Mouse (Mus musculus) limb, embryonic 11.5 days (tissue): Measurements from ENCODE around the gene Nubp1. TPM values are rescaled to one million over a fixed set of nuclear protein-coding genes. Genes with fewer than 3 reads are reported as not detected.

Source experiments
- ATAC-seq: fragments of 200-750 bp; cut with Nextera tagmentation; 2 replicates; pipeline ENCODE4 v1.8.0; 2017; ENCODE audit warnings: low read depth; ENCODE audit not compliant: insufficient number of reproducible peaks, low FRiP score, low TSS enrichment
- DNase-seq: peaks from one replicate; pipeline ENCODE4 v3.0.0-alpha.2; 2015; ENCODE audit warnings: low spot score
- H3K27ac ChIP-seq: fragments of 300-500 bp; sonication (generic); replicated peaks from 2 replicates; pipeline ENCODE4 v1.5.1; 2014; ENCODE audit warnings: low read depth, mild to moderate bottlenecking, low read length
- H3K27me3 ChIP-seq: fragments of 300-500 bp; sonication (generic); 2 replicates; pipeline ENCODE4 v1.6.1; 2014; ENCODE audit warnings: mild to moderate bottlenecking, low read length, mixed read lengths; ENCODE audit not compliant: control insufficient read depth, insufficient read depth
- H3K36me3 ChIP-seq: fragments of 300-500 bp; sonication (generic); 2 replicates; pipeline ENCODE4 v1.6.1; 2014; ENCODE audit warnings: mild to moderate bottlenecking, low read length, moderate library complexity, mixed read lengths; ENCODE audit not compliant: control insufficient read depth, insufficient read depth
- H3K4me1 ChIP-seq: fragments of 300-500 bp; sonication (generic); 2 replicates; pipeline ENCODE4 v1.6.1; 2014; ENCODE audit warnings: low read length, mixed read lengths; ENCODE audit not compliant: control insufficient read depth, insufficient read depth
- H3K4me2 ChIP-seq: fragments of 300-500 bp; sonication (generic); 2 replicates; pipeline ENCODE4 v1.6.1; 2014; ENCODE audit warnings: low read depth, mild to moderate bottlenecking, moderate library complexity; ENCODE audit not compliant: severe bottlenecking
- H3K4me3 ChIP-seq: fragments of 300-500 bp; sonication (generic); 2 replicates; pipeline ENCODE4 v1.5.1; 2014; ENCODE audit warnings: low read depth, low read length
- H3K9ac ChIP-seq: fragments of 300-500 bp; sonication (generic); 2 replicates; pipeline ENCODE4 v1.6.1; 2014; ENCODE audit warnings: mild to moderate bottlenecking, low read length
- H3K9me3 ChIP-seq: fragments of 300-500 bp; sonication (generic); 2 replicates; pipeline ENCODE4 v1.6.1; 2016; ENCODE audit warnings: low read length; ENCODE audit not compliant: control insufficient read depth
- WGBS: fragments of 180-500 bp; shearing (Covaris S2); extraction: QIAGEN DNeasy Blood & Tissue Kit; methylation state at CpG from one replicate; pipeline ENCODE4 v1.1.7; 2014; 5-methylcytosine and 5-hydroxymethylcytosine counted together
- polyA plus RNA-seq: library from polyadenylated mRNA; unstranded; fragments of >200 nt; fragmentation: Nextera tagmentation; extraction: Ambion mirVana; gene quantifications from 2 replicates; pipeline ENCODE4 v1.2.1, GENCODE M21; 2014

Nubp1 gene
- polyA plus RNA-seq, 1 experiment from 2014 or later, result 89.4 TPM

DNA sequence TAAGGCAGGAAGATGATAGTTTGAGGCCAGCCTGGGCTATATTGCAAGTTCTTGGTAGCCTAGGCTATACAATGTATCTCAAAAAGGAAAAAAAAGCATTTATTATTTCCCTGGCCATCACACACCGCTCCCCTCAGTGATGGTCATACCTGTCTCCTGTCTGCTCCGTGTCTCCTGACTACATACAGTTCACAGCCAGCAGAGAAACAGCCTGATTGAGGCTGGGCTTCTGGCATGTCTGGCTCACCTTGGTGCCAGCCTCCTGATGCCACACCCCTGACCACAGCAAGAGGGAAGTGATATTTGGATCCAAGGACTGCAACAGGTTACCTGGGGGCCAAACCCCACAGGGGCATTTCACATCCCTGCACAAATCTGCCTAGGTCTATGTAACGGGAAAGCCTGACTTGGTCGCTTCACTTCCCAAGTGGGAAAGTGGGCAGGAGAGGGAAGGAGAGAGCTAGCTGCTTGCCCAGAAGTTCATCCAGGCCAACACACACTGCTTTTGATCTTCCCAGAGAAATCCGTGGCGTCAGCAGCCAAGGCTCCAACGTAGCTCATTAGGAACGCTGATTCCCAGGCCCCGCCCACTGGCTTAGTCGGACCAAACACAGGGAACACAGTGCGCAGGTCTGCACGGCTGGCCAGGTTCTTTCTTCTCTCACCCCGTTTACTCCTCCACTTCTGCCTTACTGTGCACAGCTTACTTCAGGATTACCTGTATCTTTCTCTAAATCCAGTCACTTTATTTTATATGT, 37.3 kb upstream of the Nubp1 start:
- peak overlapping the region; percentile 49 for H3K9ac ChIP-seq
- H3K4me3 ChIP-seq, result 0 out of 2 replicates have a peak overlapping the region, but pooled peaks have one; percentile 12
- no peak overlapping the region for H3K27ac ChIP-seq
- ATAC-seq (peak; percentile 75; the same call in 1 of the 2 replicates), DNase-seq (peak; percentile 79)
- 25% methylated on average over 13 of the region's 13 CpGs for WGBS
- H3K9me3 ChIP-seq, result no peaks in the 10 kb centered on the region
- H3K27me3 ChIP-seq, result no peaks in the 10 kb centered on the region
- H3K36me3 ChIP-seq, result no peaks in the 10 kb centered on the region
- H3K4me2 ChIP-seq, result peak overlapping the region; percentile 37
- H3K4me1 ChIP-seq, result peaks cover 10% of the 10 kb centered on the region

DNA sequence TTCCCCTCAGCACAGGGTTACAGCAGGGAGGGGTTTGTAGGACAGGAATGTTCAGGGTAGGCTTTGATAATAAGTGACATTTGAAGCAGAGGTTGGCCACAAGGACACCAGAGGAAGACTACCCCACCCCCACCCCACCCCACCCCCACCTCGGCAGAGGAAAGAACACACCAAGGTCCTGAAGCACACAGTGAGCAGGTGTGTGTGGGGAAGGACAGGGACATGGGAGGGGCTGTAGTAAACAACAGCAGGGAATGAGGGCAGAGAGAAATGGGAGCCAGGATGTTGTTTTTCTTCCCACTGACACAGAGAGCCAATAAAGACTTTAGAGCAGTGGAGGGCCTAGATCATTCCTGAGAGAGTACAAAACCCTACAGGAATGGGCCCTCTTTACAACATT, 34.5 kb upstream of the Nubp1 start:
- Histone ChIP-seq H3K27ac (no peak overlapping the region), H3K9me3 (no peaks in the 10 kb centered on the region), H3K27me3 (no peaks in the 10 kb centered on the region), H3K9ac (no peak overlapping the region), H3K4me3 (no peak overlapping the region), H3K4me2 (no peak overlapping the region), H3K36me3 (no peaks in the 10 kb centered on the region), H3K4me1 (0 out of 2 replicates have a peak, but pooled peaks cover 2% of the 10 kb centered on the region)
- DNase-seq, result no peak
- no peak for ATAC-seq
- 62% methylated on average over 1 of the region's 1 CpGs for WGBS

DNA sequence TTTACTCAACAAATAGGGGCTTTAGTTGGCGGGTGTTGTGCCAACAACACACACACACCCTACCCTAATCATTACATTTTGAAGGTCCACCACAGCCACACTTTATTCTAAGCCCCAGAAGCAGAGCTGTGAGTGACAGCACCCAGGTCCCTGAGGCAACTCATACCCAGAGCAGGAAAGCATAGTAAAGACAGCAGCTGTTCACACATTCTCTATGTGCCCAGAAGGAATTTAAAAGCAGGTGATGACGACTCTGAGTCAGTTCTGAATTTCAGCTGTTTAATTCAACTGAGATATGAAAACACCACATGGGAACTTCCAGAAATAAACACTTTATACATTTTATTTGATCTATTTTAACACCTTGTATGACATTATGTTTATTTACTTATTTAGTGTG, 32.2 kb upstream of the Nubp1 start:
- Histone ChIP-seq H3K9ac (no peak overlapping the region), H3K4me3 (no peak overlapping the region), H3K9me3 (no peaks in the 10 kb centered on the region), H3K27me3 (no peaks in the 10 kb centered on the region), H3K27ac (no peak overlapping the region), H3K36me3 (no peaks in the 10 kb centered on the region), H3K4me1 (peaks cover 4% of the 10 kb centered on the region; the same call in 1 of the 2 replicates), H3K4me2 (no peak overlapping the region)
- 57% methylated on average over 2 of the region's 2 CpGs for WGBS
- DNase-seq (no peak), ATAC-seq (no peak)

DNA sequence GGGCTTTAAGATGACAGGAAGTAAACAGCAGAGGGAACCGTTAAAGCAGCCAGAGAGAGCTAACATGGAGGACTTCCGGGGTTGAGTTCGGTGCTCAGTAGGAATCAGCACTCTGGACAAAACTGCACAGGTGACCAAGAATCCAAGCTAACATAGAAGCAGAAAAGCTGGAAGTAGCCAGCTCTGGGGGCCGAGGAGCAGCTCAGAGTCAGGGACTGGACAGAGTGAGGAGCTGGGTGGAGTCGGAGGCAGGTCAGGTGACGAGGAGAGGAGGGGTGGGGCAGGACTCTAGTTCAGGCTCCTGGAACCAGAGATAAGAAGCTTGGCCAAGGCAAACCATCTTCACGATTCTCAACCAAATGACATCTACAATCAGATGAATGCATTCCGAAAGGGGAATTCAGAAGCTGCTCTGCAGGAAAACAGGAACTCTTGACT, 27.7 kb upstream of the Nubp1 start:
- Histone ChIP-seq H3K36me3 (no peaks in the 10 kb centered on the region), H3K4me3 (no peak overlapping the region), H3K9me3 (no peaks in the 10 kb centered on the region), H3K27ac (no peak overlapping the region), H3K4me2 (no peak overlapping the region), H3K4me1 (peaks cover 4% of the 10 kb centered on the region; the same call in 1 of the 2 replicates), H3K9ac (no peak overlapping the region), H3K27me3 (no peaks in the 10 kb centered on the region)
- no peak for DNase-seq
- ATAC-seq, result no peak
- WGBS, result 29% methylated on average over 8 of the region's 8 CpGs

DNA sequence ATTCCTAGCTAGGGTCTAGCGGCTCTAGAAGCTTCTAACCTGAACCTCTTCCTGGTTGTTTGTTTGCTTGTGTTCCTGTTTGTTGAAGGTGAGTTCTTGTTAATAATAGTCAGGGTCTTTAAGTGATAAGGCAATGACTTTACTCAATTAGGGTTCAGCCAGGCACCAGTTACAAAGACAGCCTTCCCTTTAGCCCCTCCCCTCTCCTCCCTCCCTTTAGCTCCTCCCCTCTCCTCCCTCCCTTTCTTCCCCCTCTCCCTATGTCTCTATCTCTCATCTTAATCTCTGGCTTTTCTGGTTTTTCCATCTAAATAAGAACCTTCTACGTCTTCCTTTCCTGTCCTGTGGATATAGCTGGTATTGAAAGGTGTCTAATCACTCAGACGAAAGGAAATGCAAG, 27.2 kb upstream of the Nubp1 start:
- ATAC-seq, result no peak
- no peak for DNase-seq

DNA sequence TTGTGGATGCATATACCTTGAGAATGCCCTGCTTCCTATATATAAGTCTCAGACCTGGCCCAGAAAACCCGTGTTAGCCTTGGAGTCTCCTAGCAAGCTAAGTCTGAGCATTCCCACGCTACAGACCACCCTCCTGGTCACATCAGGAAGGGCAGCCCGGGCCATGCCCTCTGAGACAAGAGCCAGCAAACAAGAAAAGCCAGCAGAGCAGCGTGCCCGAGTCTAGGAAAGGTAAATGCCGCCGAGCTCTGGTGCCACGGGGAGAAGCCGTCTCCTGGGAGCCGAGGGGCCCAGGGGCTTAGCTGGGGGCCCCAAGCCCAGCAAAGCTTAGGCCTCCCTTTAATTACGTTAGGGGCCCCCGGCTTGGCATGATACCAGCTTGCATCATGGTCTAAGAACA, 26.5 kb upstream of the Nubp1 start:
- ATAC-seq (no peak), DNase-seq (no peak)
- 83% methylated on average over 12 of the region's 12 CpGs for WGBS
- no peak overlapping the region for H3K27ac ChIP-seq
- H3K27me3 ChIP-seq, result no peaks in the 10 kb centered on the region
- H3K9ac ChIP-seq, result no peak overlapping the region
- no peaks in the 10 kb centered on the region for H3K36me3 ChIP-seq
- H3K4me3 ChIP-seq, result no peak overlapping the region
- H3K4me2 ChIP-seq, result no peak overlapping the region
- no peaks in the 10 kb centered on the region for H3K9me3 ChIP-seq
- peaks cover 4% of the 10 kb centered on the region; the same call in 1 of the 2 replicates for H3K4me1 ChIP-seq

More for the DNA sequence above, 27.2 kb upstream of the Nubp1 start:
- Histone ChIP-seq H3K4me1 (peaks cover 4% of the 10 kb centered on the region; the same call in 1 of the 2 replicates), H3K4me3 (no peak overlapping the region), H3K9ac (no peak overlapping the region), H3K27me3 (no peaks in the 10 kb centered on the region), H3K4me2 (no peak overlapping the region), H3K9me3 (no peaks in the 10 kb centered on the region), H3K27ac (no peak overlapping the region), H3K36me3 (no peaks in the 10 kb centered on the region)
- 62% methylated on average over 3 of the region's 3 CpGs for WGBS

DNA sequence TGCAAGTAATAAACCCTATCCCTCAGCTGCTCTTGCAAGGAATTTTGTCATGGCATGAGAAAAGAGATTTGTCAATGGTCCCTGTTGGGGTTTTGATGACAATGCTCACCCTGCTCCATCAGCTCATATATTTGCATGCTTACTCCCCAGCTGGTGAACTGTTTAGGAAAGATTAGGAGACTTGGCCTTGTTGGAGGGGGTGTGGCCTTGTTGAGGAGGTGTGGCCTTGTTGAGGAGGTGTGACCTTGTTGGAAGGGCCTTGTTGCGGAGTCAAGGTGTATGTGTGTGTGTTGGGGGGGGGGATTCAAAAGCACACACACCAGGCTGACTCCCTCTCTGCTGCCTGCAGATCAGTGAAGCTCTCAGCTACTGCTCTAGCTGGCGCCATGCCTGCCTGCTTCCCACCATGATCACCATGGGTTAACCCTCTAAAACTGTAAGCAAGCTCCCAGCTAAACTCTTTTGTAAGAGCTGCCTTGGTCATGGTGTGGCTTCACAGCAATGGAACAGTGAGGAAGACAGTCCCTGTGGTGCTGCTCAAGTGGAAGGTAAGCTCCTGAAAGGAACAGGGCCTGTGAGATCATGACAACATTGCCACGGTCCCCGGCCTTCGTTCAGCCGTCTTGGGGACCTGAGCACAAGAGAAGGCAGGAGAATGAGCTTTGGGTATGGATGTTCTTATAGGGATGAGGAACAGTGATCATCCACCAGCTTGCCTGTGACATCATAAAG, 22.9 kb upstream of the Nubp1 start:
- Histone ChIP-seq H3K4me3 (no peak overlapping the region), H3K27me3 (peaks cover 1% of the 10 kb centered on the region; the same call in 1 of the 2 replicates), H3K36me3 (no peaks in the 10 kb centered on the region), H3K9me3 (no peaks in the 10 kb centered on the region), H3K27ac (no peak overlapping the region), H3K4me1 (peaks cover 4% of the 10 kb centered on the region; the same call in 1 of the 2 replicates), H3K9ac (no peak overlapping the region), H3K4me2 (no peak overlapping the region)
- 92% methylated on average over 6 of the region's 6 CpGs for WGBS
- ATAC-seq, result no peak
- DNase-seq, result no peak

DNA sequence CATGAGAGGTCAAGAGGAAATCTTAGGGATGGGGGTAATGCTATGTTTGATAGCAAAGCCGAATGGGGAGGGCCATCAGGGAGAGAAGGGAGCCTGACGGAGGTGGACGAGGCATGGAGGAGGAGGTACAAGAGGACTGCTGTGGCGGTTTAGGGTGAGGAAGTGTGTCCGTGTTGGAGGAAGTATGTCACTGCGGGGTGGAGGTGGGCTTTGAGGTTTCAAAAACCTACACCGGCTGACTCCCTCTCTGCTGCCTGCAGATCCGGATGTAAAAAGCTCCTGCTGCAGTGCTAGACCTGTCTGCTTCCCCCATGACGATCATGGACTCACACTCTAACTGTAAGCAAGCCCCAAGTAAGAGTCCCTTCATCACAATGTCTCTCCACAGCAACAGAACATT, 19.2 kb upstream of the Nubp1 start:
- Histone ChIP-seq H3K4me3 (no peak overlapping the region), H3K9ac (no peak overlapping the region), H3K9me3 (no peaks in the 10 kb centered on the region), H3K27ac (no peak overlapping the region), H3K4me1 (peaks cover 5% of the 10 kb centered on the region; the same call in 1 of the 2 replicates), H3K27me3 (peaks cover 14% of the 10 kb centered on the region), H3K4me2 (no peak overlapping the region), H3K36me3 (no peaks in the 10 kb centered on the region)
- DNase-seq (no peak), ATAC-seq (no peak)
- 81% methylated on average over 9 of the region's 9 CpGs for WGBS
